Mouse (Mus musculus): Measurements from ENCODE around the gene Olfr221. TPM values are rescaled to one million over a fixed set of nuclear protein-coding genes. Genes with fewer than 3 reads are reported as not detected.

Olfr221 gene
- polyA plus RNA-seq, 1 experiment from 2014 or later, result not detected

DNA sequence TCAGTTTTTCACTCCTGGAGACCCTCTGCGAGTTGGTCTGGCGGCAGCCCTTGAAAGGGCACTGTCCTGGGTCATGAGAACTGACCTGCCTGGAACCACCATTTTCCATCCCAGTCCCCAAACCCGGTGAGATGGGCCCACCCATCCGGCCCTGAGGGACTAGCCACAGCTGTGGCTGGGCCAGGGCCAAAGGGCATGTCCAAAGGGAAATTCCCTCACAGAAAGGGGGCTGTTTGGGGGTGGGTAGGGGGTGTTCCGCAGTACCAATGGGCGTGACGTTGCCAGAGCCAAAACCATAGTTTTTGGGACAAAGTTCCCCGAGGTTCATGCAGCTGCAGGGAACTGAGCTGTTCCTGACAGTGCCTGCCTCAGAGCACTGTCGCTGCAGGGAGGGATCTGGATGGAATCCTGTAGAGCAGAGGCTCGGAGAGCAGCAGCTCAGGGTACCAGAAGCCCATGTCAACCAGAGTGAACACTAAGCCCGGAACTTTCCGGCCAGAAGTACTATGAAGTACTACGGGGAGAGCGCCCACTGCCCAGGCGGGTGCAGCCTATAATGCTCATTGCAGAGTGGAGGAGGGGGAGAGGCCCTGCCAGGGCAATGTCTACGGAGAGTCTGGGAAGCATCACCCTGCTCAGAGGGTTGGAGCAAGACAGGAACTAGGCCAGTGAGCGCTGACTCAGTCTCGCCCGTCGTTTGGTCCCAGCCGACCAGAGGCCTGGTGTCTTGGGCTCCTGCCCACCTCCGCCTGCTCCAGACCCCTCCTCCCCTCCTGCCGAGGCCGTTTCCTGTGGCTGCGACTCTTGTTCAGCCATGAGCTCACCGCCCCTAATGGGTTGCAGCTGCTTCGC, 56.7 kb downstream of the Olfr221 start:
- H3K9me3 ChIP-seq (ENCODE audit: control insufficient read depth, low read length), result no peaks in the 10 kb centered on the region
- peaks cover 20% of the 10 kb centered on the region for H3K4me1 ChIP-seq (ENCODE audit: control insufficient read depth, insufficient read depth, low read length)
- H3K4me2 ChIP-seq, result peak overlapping the region; percentile 61
- peak overlapping the region; percentile 78 for H3K4me3 ChIP-seq (ENCODE audit: low read depth, low read length)
- peak overlapping the region; percentile 78 for H3K27ac ChIP-seq (ENCODE audit: low read depth, low read length)
- peak overlapping the region; percentile 88 for H3K9ac ChIP-seq (ENCODE audit: low read length)
- DNase-seq (ENCODE audit: low spot score, missing footprints) (peak; percentile 97), ATAC-seq (ENCODE audit: low FRiP score) (peak; percentile 49)
- H3K27me3 ChIP-seq (ENCODE audit: control insufficient read depth, insufficient read depth, low read length), result no peaks in the 10 kb centered on the region
- under 1% methylated on average over 27 of the region's 27 CpGs for WGBS
- H3K36me3 ChIP-seq (ENCODE audit: control insufficient read depth, insufficient read depth, low read length), result peaks cover 11% of the 10 kb centered on the region; the same call in 1 of the 2 replicates

GRCm38 (mm10) chr14:51984247-51985231, 57.7 kb downstream of the Olfr221 start, which contains the start of gene Arhgef40:
Arhgef40 (plus strand) TSS chr14:51984719.
- under 1% methylated on average over 62 of the region's 74 CpGs for WGBS
- ATAC-seq (ENCODE audit: low FRiP score) (peak; percentile 91), DNase-seq (ENCODE audit: low spot score, missing footprints) (peak; percentile 98)
- peaks cover 11% of the 10 kb centered on the region; the same call in 1 of the 2 replicates for H3K36me3 ChIP-seq (ENCODE audit: control insufficient read depth, insufficient read depth, low read length)
- no peaks in the 10 kb centered on the region for H3K9me3 ChIP-seq (ENCODE audit: control insufficient read depth, low read length)
- H3K4me2 ChIP-seq, result peak within 1 kb of the TSS; percentile 61
- peak within 1 kb of the TSS; percentile 78 for H3K27ac ChIP-seq (ENCODE audit: low read depth, low read length)
- no peaks in the 10 kb centered on the region for H3K27me3 ChIP-seq (ENCODE audit: control insufficient read depth, insufficient read depth, low read length)
- H3K9ac ChIP-seq (ENCODE audit: low read length), result peak within 1 kb of the TSS; percentile 88
- peaks cover 20% of the 10 kb centered on the region for H3K4me1 ChIP-seq (ENCODE audit: control insufficient read depth, insufficient read depth, low read length)
- H3K4me3 ChIP-seq (ENCODE audit: low read depth, low read length), result peak within 1 kb of the TSS; percentile 78

Other genes starting within 250 kb of the Olfr221 start
- not detected in 2 replicates for gene AY358078, start 242.4 kb downstream of the Olfr221 start, polyA plus RNA-seq (2014; fragmentation: Nextera tagmentation; extraction: Ambion mirVana)
- not detected in 2 replicates for gene Ear6, start 188.8 kb downstream of the Olfr221 start, polyA plus RNA-seq (2014; fragmentation: Nextera tagmentation; extraction: Ambion mirVana)
- gene Mettl17, start 157.6 kb downstream of the Olfr221 start, polyA plus RNA-seq (2014; fragmentation: Nextera tagmentation; extraction: Ambion mirVana), result 49.6 and 52.4 TPM in 2 replicates
- 0.40 and 0.41 TPM in 2 replicates for gene Slc39a2, start 149.6 kb downstream of the Olfr221 start, polyA plus RNA-seq (2014; fragmentation: Nextera tagmentation; extraction: Ambion mirVana)
- gene Ndrg2, start 128.3 kb downstream of the Olfr221 start, polyA plus RNA-seq (2014; fragmentation: Nextera tagmentation; extraction: Ambion mirVana), result 7.5 and 10.6 TPM in 2 replicates
- not detected in 2 replicates for gene Tppp2, start 124.0 kb downstream of the Olfr221 start, polyA plus RNA-seq (2014; fragmentation: Nextera tagmentation; extraction: Ambion mirVana)
- gene Rnase13, start 119.7 kb downstream of the Olfr221 start, polyA plus RNA-seq (2014; fragmentation: Nextera tagmentation; extraction: Ambion mirVana), result not detected in 2 replicates
- 50.4 and 52.8 TPM in 2 replicates for gene Arhgef40, start 57.7 kb downstream of the Olfr221 start, polyA plus RNA-seq (2014; fragmentation: Nextera tagmentation; extraction: Ambion mirVana)
- gene Tmem253, start 26.8 kb downstream of the Olfr221 start, polyA plus RNA-seq (2014; fragmentation: Nextera tagmentation; extraction: Ambion mirVana), result 1.0 and 1.5 TPM in 2 replicates
- 91.9 and 110 TPM in 2 replicates for gene Zfp219, start 21.7 kb downstream of the Olfr221 start, polyA plus RNA-seq (2014; fragmentation: Nextera tagmentation; extraction: Ambion mirVana)
- gene Hnrnpc, start 61.6 kb upstream of the Olfr221 start, polyA plus RNA-seq (2014; fragmentation: Nextera tagmentation; extraction: Ambion mirVana), result 1,011 and 1,046 TPM in 2 replicates
- gene Rpgrip1, start 68.2 kb upstream of the Olfr221 start, polyA plus RNA-seq (2014; fragmentation: Nextera tagmentation; extraction: Ambion mirVana), result 92.3 and 105 TPM in 2 replicates
- gene Supt16, start 155.0 kb upstream of the Olfr221 start, polyA plus RNA-seq (2014; fragmentation: Nextera tagmentation; extraction: Ambion mirVana), result 81.5 and 86.7 TPM in 2 replicates
- 46.7 and 52.5 TPM in 2 replicates for gene Chd8, start 215.3 kb upstream of the Olfr221 start, polyA plus RNA-seq (2014; fragmentation: Nextera tagmentation; extraction: Ambion mirVana)
- 50.6 and 51.2 TPM in 2 replicates for gene Tox4, start 236.7 kb upstream of the Olfr221 start, polyA plus RNA-seq (2014; fragmentation: Nextera tagmentation; extraction: Ambion mirVana)
- gene Rab2b, start 237.1 kb upstream of the Olfr221 start, polyA plus RNA-seq (2014; fragmentation: Nextera tagmentation; extraction: Ambion mirVana), result 39.1 and 41.9 TPM in 2 replicates